Mouse (Mus musculus): ENCODE results near the gene Frat2.

- TF ChIP-seq CTCF (conservative IDR thresholded peaks at IDR 0.05; ENCODE audit: low read length) (no peak), POU5F1 (IDR thresholded peaks at IDR 0.05; ENCODE audit: borderline replicate concordance, low read length) (no peak), NANOG (IDR thresholded peaks at IDR 0.05; ENCODE audit: borderline replicate concordance, low read length) (no peak)
These were observed 50.4 kb downstream of the Frat2 start for GRCm38 (mm10) chr19:41797536-41797935.

Data from E14TG2a.4 (cell line).